Mouse (Mus musculus) stomach, embryonic 14.5 days (tissue): ENCODE results near the gene Ptpdc1. TPM values are rescaled to one million over a fixed set of nuclear protein-coding genes. Genes with fewer than 3 reads are reported as not detected.

Experiments
- microRNA counts: library from miRNA; unstranded; fragments of <30 nt; microRNA quantifications from one replicate; lab custom pipeline; 2016
- microRNA-seq: library from miRNA; unstranded; fragments of <30 nt; microRNA quantifications from one replicate; pipeline ENCODE4, GENCODE M21; 2016
- polyA plus RNA-seq: library from polyadenylated mRNA; unstranded; fragments of >200 nt; fragmentation: Nextera tagmentation; extraction: Ambion mirVana; gene quantifications from 2 replicates; pipeline ENCODE4 v1.2.1, GENCODE M21; 2014

Ptpdc1 gene
- polyA plus RNA-seq, 1 experiment from 2014 or later = 15.1 TPM

MicroRNAs within 50 kb of the gene (microRNA counts, 519-probe panel; counts per million panel counts)
- microRNA mmu-let-7a (lab: Ali Mortazavi, UCI) = 5,608 counts per million, percentile 98 among the panel's probes with 10 or more counts
- 5,616 counts per million, percentile 99 among the panel's probes with 10 or more counts for microRNA mmu-let-7d (lab: Ali Mortazavi, UCI)
- microRNA mmu-let-7f (lab: Ali Mortazavi, UCI) = 5,029 counts per million, percentile 94 among the panel's probes with 10 or more counts

Small RNAs within 50 kb of the gene (microRNA-seq; reads per million reads assigned to microRNA genes)
- gene Gm24111 (not detected), gene Mirlet7a-1 (179 reads per million, percentile 56 among the genes with 10 or more reads in this experiment), gene Mirlet7d (14,485 reads per million, percentile 96 among the genes with 10 or more reads in this experiment), gene Mirlet7f-1 (not detected)

Other genes starting within 250 kb of the Ptpdc1 start
- 5.0 and 6.7 TPM in 2 replicates for gene Zfp169, start 112.2 kb downstream of the Ptpdc1 start, polyA plus RNA-seq
- 1.0 and 1.6 TPM in 2 replicates for gene A830005F24Rik, start 112.1 kb downstream of the Ptpdc1 start, polyA plus RNA-seq
- gene Barx1, start 37.3 kb upstream of the Ptpdc1 start, polyA plus RNA-seq = 128 and 141 TPM in 2 replicates
- gene Phf2, start 245.5 kb upstream of the Ptpdc1 start, polyA plus RNA-seq = 11.6 and 12.7 TPM in 2 replicates